Mouse (Mus musculus) kidney, embryonic 16.5 days (tissue): ENCODE measurements at regions not wholly inside any gene's neighbourhood (a gene's known extent, or its start where the extent isn't known, plus 50 kb on each side); places are given as distances from the start of the nearest gene placed in this dataset.

Experiments
- ATAC-seq: fragments of 200-750 bp; cut with Nextera tagmentation; 2 replicates; pipeline ENCODE4 v1.8.0; 2017; ENCODE audit warnings: moderate TSS enrichment; ENCODE audit not compliant: low FRiP score, low TSS enrichment
- H3K27ac ChIP-seq: fragments of 300-500 bp; sonication (generic); 2 replicates; pipeline ENCODE4 v1.5.1; 2014; ENCODE audit warnings: low read length
- H3K27me3 ChIP-seq: fragments of 300-500 bp; sonication (generic); 2 replicates; pipeline ENCODE4 v1.6.1; 2014; ENCODE audit warnings: low read length, control low read depth, mixed read lengths; ENCODE audit not compliant: insufficient read depth
- H3K36me3 ChIP-seq: fragments of 300-500 bp; sonication (generic); 2 replicates; pipeline ENCODE4 v1.6.1; 2014; ENCODE audit warnings: low read length, control low read depth, mixed read lengths; ENCODE audit not compliant: insufficient read depth
- H3K4me1 ChIP-seq: fragments of 300-500 bp; sonication (generic); 2 replicates; pipeline ENCODE4 v1.6.1; 2014; ENCODE audit warnings: low read length, control low read depth, mixed read lengths; ENCODE audit not compliant: insufficient read depth
- H3K4me2 ChIP-seq: fragments of 300-500 bp; sonication (generic); replicated peaks from 2 replicates; pipeline ENCODE4 v1.6.1; 2014; ENCODE audit warnings: low read depth, low read length
- H3K4me3 ChIP-seq: fragments of 300-500 bp; sonication (generic); 2 replicates; pipeline ENCODE4 v1.5.1; 2014; ENCODE audit warnings: mild to moderate bottlenecking, low read length
- H3K9ac ChIP-seq: fragments of 300-500 bp; sonication (generic); replicated peaks from 2 replicates; pipeline ENCODE4 v1.6.1; 2014; ENCODE audit warnings: low read length
- H3K9me3 ChIP-seq: fragments of 300-500 bp; sonication (generic); 2 replicates; pipeline ENCODE4 v1.6.1; 2016; ENCODE audit warnings: low read length, control low read depth
- WGBS: fragments of 180-500 bp; shearing (Covaris S2); extraction: QIAGEN DNeasy Blood & Tissue Kit; methylation state at CpG from one replicate; pipeline ENCODE4 v1.1.7; 2014; 5-methylcytosine and 5-hydroxymethylcytosine counted together

DNA sequence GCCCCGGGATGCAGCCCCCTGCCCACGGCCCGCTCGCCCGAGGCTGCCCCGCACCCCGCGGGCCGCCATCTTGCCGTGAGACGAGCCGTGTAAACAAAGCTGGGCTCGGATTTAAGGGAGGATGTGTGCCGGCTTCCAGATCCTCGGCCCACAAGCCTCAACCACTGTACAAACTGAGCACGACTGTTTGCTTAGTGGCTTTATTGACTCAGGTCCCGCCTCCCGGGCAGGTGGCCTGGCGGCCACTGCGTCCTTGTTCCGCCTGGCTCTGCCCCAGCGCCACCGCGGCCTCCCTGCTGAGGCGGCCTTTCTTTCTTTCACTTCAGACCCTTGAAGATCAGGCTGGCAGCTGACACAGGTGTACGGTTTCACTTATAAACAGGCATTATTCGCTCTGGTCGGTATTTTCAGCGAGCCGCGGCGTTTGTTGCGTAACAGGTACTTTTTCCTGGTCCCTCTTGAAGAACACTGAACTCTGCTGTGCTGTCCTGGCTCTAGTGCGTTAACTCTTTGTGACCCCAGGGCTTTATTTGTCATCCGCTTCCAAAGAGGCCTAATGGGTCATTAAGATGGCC is 128.1 kb upstream of the Zfp706 start:
- Histone ChIP-seq H3K36me3 (no peaks in the 10 kb centered on the region), H3K4me1 (peaks cover 24% of the 10 kb centered on the region), H3K9ac (peak overlapping the region; percentile 85), H3K4me2 (peak overlapping the region; percentile 90), H3K9me3 (no peaks in the 10 kb centered on the region), H3K27ac (peak overlapping the region; percentile 95), H3K27me3 (no peaks in the 10 kb centered on the region), H3K4me3 (peak overlapping the region; percentile 68)
- 3% methylated on average over 35 of the region's 35 CpGs for WGBS
- peak; percentile 76 for ATAC-seq

DNA sequence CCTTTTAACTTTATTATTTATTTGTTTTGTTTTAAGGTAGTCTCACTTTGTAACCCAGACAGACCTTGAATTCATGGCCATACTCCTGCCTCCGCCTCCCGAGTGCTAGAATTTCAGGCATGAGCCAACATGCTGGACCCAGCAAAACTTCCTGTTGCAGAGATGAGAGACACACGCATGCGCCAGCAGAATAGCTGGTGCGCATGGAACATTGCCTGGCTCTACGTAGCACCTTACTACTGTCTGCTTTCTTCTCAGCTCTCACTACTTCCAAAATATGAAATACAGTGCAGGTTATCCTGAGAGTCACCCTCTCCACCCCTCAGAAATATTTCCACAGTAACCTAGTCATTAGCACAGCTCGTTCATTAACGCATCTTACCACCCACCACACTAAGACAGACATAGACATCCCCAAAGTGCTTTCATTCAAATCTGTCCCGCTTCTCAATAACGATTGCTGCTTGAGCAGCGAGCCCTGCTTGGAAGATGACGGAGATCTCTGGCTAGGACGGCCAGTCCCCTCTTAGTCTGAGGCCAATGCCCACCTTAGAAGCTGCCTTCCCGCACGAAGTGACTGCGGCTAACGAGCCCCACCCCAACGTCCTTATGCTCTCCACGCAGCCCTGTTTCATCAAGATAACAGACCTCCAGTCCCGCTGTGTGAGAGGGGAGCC is 127.5 kb upstream of the Zfp706 start:
- Histone ChIP-seq H3K27me3 (no peaks in the 10 kb centered on the region), H3K9ac (peak overlapping the region; percentile 85), H3K36me3 (no peaks in the 10 kb centered on the region), H3K9me3 (0 out of 2 replicates have a peak, but pooled peaks cover 2% of the 10 kb centered on the region), H3K4me3 (peak overlapping the region; percentile 68), H3K4me1 (peaks cover 24% of the 10 kb centered on the region), H3K4me2 (peak overlapping the region; percentile 90), H3K27ac (peak overlapping the region; percentile 95)
- peak; percentile 16 for ATAC-seq
- whole genome bisulfite sequencing = 21% methylated on average over 20 of the region's 20 CpGs

DNA sequence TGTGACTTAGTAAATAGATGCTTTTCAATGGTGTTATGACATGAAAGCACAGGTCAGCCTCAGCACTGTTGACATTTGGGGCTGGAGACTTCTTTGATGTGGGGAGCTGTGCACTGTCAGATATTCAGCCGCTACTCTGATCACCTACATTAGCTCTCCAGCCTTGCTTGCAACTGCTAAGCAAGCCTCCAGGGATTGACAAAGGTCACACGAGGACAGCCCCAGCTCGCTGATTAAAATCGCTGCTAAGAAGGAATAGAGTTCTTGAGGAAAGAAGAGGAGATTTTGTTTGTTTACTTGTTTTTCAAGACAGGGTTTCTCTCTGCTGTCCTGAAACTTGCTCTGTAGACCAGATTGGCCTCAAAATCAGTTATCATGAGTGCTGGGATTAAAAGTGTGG is 126.8 kb upstream of the Zfp706 start:
- H3K9ac ChIP-seq = 0 out of 2 replicates have a peak overlapping the region, but pooled peaks have one; percentile 4
- H3K4me1 ChIP-seq = peaks cover 24% of the 10 kb centered on the region
- H3K4me3 ChIP-seq = no peak overlapping the region
- H3K4me2 ChIP-seq = peak overlapping the region; percentile 90; the same call in 1 of the 2 replicates
- no peak for ATAC-seq
- H3K27ac ChIP-seq = no peak overlapping the region; the same call in 1 of the 2 replicates
- 0 out of 2 replicates have a peak, but pooled peaks cover 2% of the 10 kb centered on the region for H3K9me3 ChIP-seq
- H3K36me3 ChIP-seq = no peaks in the 10 kb centered on the region
- WGBS = 48% methylated on average over 4 of the region's 4 CpGs
- H3K27me3 ChIP-seq = no peaks in the 10 kb centered on the region

DNA sequence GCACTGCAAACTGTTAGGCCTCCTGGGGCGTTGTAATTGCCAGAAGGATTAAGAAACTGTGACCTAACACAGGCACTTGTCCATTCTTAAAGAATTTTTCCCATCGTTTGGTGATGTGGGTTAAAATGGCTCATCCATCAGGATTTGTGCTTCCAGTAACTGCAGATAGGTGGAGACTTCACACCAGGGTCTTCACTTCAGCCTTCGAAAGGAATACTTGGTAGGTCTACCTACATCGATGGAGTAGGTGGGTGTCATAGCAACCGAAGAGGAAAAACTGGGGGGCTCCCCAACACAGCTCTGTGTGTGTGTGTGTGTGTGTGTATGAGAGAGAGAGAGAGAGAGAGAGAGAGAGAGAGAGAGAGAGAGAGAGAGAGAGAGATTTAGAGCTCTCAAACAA is 126.3 kb upstream of the Zfp706 start:
- Histone ChIP-seq H3K4me2 (no peak overlapping the region), H3K27me3 (no peaks in the 10 kb centered on the region), H3K4me1 (peaks cover 24% of the 10 kb centered on the region), H3K9me3 (0 out of 2 replicates have a peak, but pooled peaks cover 2% of the 10 kb centered on the region), H3K27ac (no peak overlapping the region), H3K9ac (no peak overlapping the region), H3K36me3 (no peaks in the 10 kb centered on the region), H3K4me3 (no peak overlapping the region)
- ATAC-seq = no peak
- 47% methylated on average over 5 of the region's 5 CpGs for WGBS

DNA sequence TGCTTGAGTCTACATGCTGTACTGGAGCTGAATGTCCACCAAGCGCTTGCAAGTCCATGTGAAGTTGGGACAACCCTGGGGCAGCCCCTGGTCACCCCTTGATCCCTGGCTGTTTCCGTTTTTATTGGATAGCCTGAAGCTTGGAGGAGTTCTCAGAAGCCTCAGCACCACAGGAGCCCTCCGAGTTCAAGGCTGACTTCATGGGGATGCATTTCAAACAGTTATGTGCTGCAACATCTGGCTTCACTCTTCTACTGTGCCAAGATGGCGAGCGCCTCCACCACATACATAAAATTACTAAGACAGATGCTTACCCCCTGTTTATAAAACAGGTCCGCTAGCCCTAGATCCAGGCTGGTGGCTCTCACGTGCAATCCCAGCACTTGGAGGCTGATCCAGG is 120.1 kb upstream of the Zfp706 start:
- 0 out of 2 replicates have a peak, but pooled peaks cover 2% of the 10 kb centered on the region for H3K9me3 ChIP-seq
- H3K27ac ChIP-seq = no peak overlapping the region
- ATAC-seq = no peak
- H3K4me3 ChIP-seq = no peak overlapping the region
- WGBS = 63% methylated on average over 7 of the region's 7 CpGs
- H3K4me1 ChIP-seq = no peaks in the 10 kb centered on the region
- no peak overlapping the region for H3K4me2 ChIP-seq
- no peaks in the 10 kb centered on the region for H3K36me3 ChIP-seq
- H3K9ac ChIP-seq = no peak overlapping the region
- H3K27me3 ChIP-seq = no peaks in the 10 kb centered on the region

DNA sequence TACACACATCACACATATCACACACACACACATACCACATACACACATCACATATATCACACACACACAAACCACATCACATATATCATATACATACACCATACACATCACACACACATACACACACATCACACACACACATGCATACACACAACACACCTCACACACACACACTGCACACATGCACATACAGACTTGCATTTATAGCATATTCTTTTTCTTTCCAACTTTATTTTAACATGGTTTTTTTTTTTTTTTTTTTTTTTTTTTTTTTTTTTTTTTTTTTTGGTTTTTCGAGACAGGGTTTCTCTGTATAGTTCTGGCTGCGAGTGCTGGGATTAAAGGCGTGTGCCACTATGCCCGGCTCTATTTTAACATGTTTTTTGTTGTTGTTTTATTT is 119.6 kb upstream of the Zfp706 start:
- ATAC-seq = no peak
- Histone ChIP-seq H3K4me3 (no peak overlapping the region), H3K4me2 (no peak overlapping the region), H3K27ac (no peak overlapping the region), H3K36me3 (no peaks in the 10 kb centered on the region), H3K27me3 (no peaks in the 10 kb centered on the region), H3K9me3 (0 out of 2 replicates have a peak, but pooled peaks cover 2% of the 10 kb centered on the region), H3K4me1 (no peaks in the 10 kb centered on the region), H3K9ac (no peak overlapping the region)
- WGBS = 83% methylated on average over 4 of the region's 4 CpGs

DNA sequence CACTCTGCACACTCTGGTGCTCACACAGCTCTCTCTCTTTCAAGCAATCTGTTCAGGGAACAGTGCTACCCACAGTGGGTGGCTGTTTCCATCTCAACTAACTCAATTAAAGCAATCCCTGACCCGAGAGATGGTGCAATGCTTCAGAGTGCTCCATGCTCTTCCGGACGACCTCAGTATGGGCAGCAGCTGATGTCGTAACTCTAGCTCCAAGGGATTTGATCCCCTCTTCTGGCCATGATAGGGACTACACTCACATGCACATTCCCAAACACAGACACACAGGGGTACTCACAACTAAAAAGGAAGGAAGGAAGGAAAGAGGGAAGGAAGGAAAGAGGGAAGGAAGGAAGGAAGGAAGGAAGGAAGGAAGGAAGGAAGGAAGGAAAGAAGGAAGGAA is 118.2 kb upstream of the Zfp706 start:
- Histone ChIP-seq H3K4me1 (no peaks in the 10 kb centered on the region), H3K9ac (no peak overlapping the region), H3K4me2 (no peak overlapping the region), H3K36me3 (no peaks in the 10 kb centered on the region), H3K27ac (no peak overlapping the region), H3K4me3 (no peak overlapping the region), H3K27me3 (no peaks in the 10 kb centered on the region), H3K9me3 (0 out of 2 replicates have a peak, but pooled peaks cover 2% of the 10 kb centered on the region)
- 73% methylated on average over 4 of the region's 4 CpGs for WGBS
- no peak for ATAC-seq

DNA sequence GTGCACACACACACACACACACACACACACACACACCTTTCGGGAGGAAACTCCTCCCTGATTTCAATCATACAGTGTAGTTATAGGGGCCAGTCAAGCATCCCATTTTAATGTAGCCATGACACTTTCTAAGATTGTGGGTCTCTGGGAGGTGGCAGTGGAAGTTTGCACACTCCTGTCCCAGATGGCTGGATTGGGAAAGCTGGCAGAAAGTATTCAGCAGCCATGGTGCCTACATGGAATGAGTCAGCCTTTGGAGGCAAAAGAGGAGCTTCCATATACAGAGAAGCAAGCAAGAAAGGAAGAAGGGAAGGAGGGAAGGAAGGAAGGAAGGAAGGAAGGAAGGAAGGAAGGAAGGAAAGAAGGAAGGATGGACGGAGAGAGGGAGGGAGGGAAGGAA is 117.4 kb upstream of the Zfp706 start:
- Histone ChIP-seq H3K36me3 (no peaks in the 10 kb centered on the region), H3K9me3 (no peaks in the 10 kb centered on the region), H3K27me3 (no peaks in the 10 kb centered on the region), H3K9ac (no peak overlapping the region), H3K4me1 (no peaks in the 10 kb centered on the region), H3K27ac (no peak overlapping the region), H3K4me2 (no peak overlapping the region), H3K4me3 (no peak overlapping the region)
- ATAC-seq = no peak
- WGBS = 81% methylated on average over 2 of the region's 2 CpGs

DNA sequence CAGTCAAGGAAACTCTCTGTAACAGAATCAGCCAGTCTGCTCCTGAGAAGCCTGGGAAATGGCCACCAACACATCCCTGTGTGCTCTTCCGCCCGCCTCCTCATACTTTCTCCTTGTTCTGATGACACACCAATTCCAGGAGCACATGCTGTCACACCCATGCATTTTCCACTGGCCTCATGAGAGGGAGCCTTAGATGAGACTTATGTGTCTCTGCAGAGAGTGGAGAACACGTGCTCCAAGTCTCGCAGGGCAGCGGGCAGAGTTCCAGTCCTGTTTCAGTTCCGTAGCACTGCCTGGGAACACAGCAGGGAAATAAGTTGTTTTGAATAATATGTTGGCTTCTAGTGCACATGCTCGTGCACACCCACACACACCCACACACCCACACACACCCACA is 116.7 kb upstream of the Zfp706 start:
- H3K36me3 ChIP-seq = no peaks in the 10 kb centered on the region
- no peaks in the 10 kb centered on the region for H3K4me1 ChIP-seq
- H3K4me3 ChIP-seq = no peak overlapping the region
- H3K4me2 ChIP-seq = no peak overlapping the region
- no peak overlapping the region for H3K27ac ChIP-seq
- H3K27me3 ChIP-seq = no peaks in the 10 kb centered on the region
- H3K9ac ChIP-seq = no peak overlapping the region
- 0 out of 2 replicates have a peak, but pooled peaks have one; percentile 5 for ATAC-seq
- 58% methylated on average over 7 of the region's 7 CpGs for WGBS
- H3K9me3 ChIP-seq = no peaks in the 10 kb centered on the region

DNA sequence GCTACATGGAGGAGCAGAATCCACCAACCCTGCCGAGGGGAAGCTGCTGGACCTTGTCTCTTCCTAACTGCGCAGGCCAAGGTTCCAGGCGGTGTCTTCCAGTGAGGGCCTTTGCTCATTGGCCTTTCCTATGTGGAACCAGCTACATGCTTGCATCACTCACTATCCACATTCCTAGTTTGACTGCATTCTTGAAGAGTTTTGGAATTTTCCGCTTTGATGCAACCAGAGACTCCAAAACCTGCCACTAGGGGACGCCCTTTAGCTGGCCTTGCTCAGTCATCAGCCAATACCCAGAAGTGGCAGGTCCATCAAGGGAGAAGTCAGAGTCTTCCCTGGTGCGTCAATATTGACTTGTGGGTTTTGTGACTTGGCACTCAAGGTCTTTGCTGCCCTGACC is 112.8 kb upstream of the Zfp706 start:
- Histone ChIP-seq H3K4me3 (no peak overlapping the region), H3K36me3 (no peaks in the 10 kb centered on the region), H3K9me3 (no peaks in the 10 kb centered on the region), H3K4me1 (no peaks in the 10 kb centered on the region), H3K27me3 (no peaks in the 10 kb centered on the region), H3K27ac (no peak overlapping the region), H3K9ac (no peak overlapping the region), H3K4me2 (no peak overlapping the region)
- WGBS = 20% methylated on average over 6 of the region's 6 CpGs
- peak; percentile 63; the same call in 1 of the 2 replicates for ATAC-seq
